Comparison of ENCODE assay signal across 10 mouse cellular contexts in the genomic region with DNA sequence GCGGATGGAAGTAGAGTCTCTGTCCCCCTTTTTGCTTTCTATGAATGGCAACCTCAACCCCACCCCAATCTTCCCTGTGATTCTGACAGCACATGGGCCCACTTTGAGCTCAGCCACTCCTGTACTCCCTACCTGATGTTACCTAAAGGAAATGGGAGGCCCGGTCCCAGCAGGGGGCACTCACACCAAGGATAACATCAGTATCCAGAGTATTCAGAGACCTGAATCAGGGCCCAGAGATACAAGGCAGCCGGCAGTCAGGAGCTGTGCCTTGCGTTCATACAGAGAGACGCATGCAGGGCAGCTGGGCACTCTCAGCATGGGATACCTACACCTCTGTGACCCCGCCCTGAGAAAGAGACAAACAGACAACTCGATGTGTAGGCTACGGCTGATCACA.
A peak's percentile ranks its signal among the peaks of the same experiment; 100 is the strongest.
DNase-seq lines count a peak whose midpoint lies in the region; ATAC-seq and TF ChIP-seq lines count a peak whose summit lies in the region.
"Had no signal": no experiment of that assay in that cellular context is flagged by ENCODE, and none has a peak within 500 bp of the region (broad histone marks: within the 10 kb centered on the region; RNA-seq: fewer than 3 reads in every experiment).

No protein-coding gene starts in this region.

- DNase-seq in layer of hippocampus, adult 2 months (ENCODE audit: low spot score in 2 of 2) = no peak
- no peak for DNase-seq in layer of hippocampus, adult 18-20 months (ENCODE audit: low spot score in 2 of 2)
- DNase-seq in G1E (ENCODE audit: low spot score) = peak; percentile 70
- peak; percentile 42 for DNase-seq in lung, postnatal 36 days
- DNase-seq in cerebellum, adult 2 months = no peak
- no peak for DNase-seq in limb, embryonic 10.5 days (ENCODE audit: low spot score)
- DNase-seq: adrenal gland, adult 8-10 months had no signal

- TF ChIP-seq CTCF in layer of hippocampus, adult 2 months (conservative IDR thresholded peaks at IDR 0.05) = peak; percentile 25
- no peak for TF ChIP-seq CTCF in G1E (IDR thresholded peaks at IDR 0.05; ENCODE audit: low read depth, low read length)
- TF ChIP-seq CTCF in cerebellum, adult 2 months (IDR thresholded peaks at IDR 0.05; ENCODE audit: borderline replicate concordance, insufficient read depth, low read depth, low read length) = no peak

- no peaks in the 10 kb centered on the region for H3K9me3 ChIP-seq in G1E (replicated peaks)
- no peaks in the 10 kb centered on the region for H3K9me3 ChIP-seq in limb, embryonic 10.5 days (replicated peaks)
- H3K9me3 ChIP-seq: forebrain, embryonic 12.5 days had no signal

- H3K27me3 ChIP-seq in G1E (ENCODE audit: insufficient read depth, low read length) = no peaks in the 10 kb centered on the region
- no peaks in the 10 kb centered on the region for H3K27me3 ChIP-seq in cerebellum, adult 2 months (ENCODE audit: control insufficient read depth, insufficient read depth, low read length)
- peaks cover 6% of the 10 kb centered on the region; the same call in 1 of the 2 replicates for H3K27me3 ChIP-seq in limb, embryonic 10.5 days (ENCODE audit: low read depth, poor library complexity, severe bottlenecking)

- no peak for TF ChIP-seq POLR2A in cerebellum, adult 2 months (IDR thresholded peaks at IDR 0.05; ENCODE audit: borderline replicate concordance, insufficient read depth, low read length)

- no peak overlapping the region for H3K27ac ChIP-seq in layer of hippocampus, adult 2 months
- no peak overlapping the region for H3K27ac ChIP-seq in cerebellum, adult 2 months (ENCODE audit: insufficient read depth, low read length)
- H3K27ac ChIP-seq in limb, embryonic 10.5 days = no peak overlapping the region
- H3K27ac ChIP-seq: forebrain, embryonic 12.5 days; hindbrain, embryonic 14.5 days had no signal

- peak; percentile 38; the same call in 1 of the 2 replicates for ATAC-seq in G1E (ENCODE audit: extremely low read depth, insufficient number of reproducible peaks, low FRiP score, poor library complexity, severe bottlenecking)
- peak; percentile 50; the same call in 1 of the 2 replicates for ATAC-seq in erythroid progenitor cell, adult 5-6 weeks (replicated peaks; ENCODE audit: low FRiP score, poor library complexity, severe bottlenecking)

- H3K36me3 ChIP-seq in G1E (replicated peaks) = peaks cover 2% of the 10 kb centered on the region
- H3K36me3 ChIP-seq in limb, embryonic 10.5 days = no peaks in the 10 kb centered on the region
- H3K36me3 ChIP-seq: forebrain, embryonic 12.5 days had no signal

- H3K4me1 ChIP-seq in G1E (ENCODE audit: insufficient read depth, low read depth, low read length) = peaks cover 94% of the 10 kb centered on the region
- peaks cover 6% of the 10 kb centered on the region for H3K4me1 ChIP-seq in cerebellum, adult 2 months (ENCODE audit: control insufficient read depth, insufficient read depth, low read length)
- peaks cover 9% of the 10 kb centered on the region for H3K4me1 ChIP-seq in limb, embryonic 10.5 days
- H3K4me1 ChIP-seq: forebrain, embryonic 12.5 days had no signal

- no peak overlapping the region for H3K4me3 ChIP-seq in layer of hippocampus, adult 2 months
- H3K4me3 ChIP-seq in G1E (ENCODE audit: low read depth, low read length) = peak overlapping the region; percentile 27; the same call in 1 of the 2 replicates
- no peak overlapping the region for H3K4me3 ChIP-seq in cerebellum, adult 2 months (replicated peaks; ENCODE audit: insufficient read depth, low read depth, low read length)
- no peak overlapping the region for H3K4me3 ChIP-seq in limb, embryonic 10.5 days
- H3K4me3 ChIP-seq: forebrain, embryonic 12.5 days had no signal

- WGBS in cerebellum, adult 2 months = 77% methylated on average over 8 of the region's 8 CpGs
- 66% methylated on average over 8 of the region's 8 CpGs for WGBS in limb, embryonic 10.5 days

Comparison
In these comparisons a context has a peak if more than half of its experiments do, and no peak if none do; other contexts are left out.
1. DNase-seq: peak in G1E (single experiment) and lung, postnatal 36 days (single experiment); none in layer of hippocampus, adult 2 months (0 of 2), layer of hippocampus, adult 18-20 months (0 of 2), cerebellum, adult 2 months (0 of 2) and limb, embryonic 10.5 days (single experiment).